Mouse (Mus musculus) G1E (cell line): ENCODE data around the gene Cbfa2t2. TPM values are rescaled to one million over a fixed set of nuclear protein-coding genes. Genes with fewer than 3 reads are reported as not detected.

ENCODE experiments used
- ATAC-seq: 2 replicates; pipeline ENCODE4 v1.8.0; 2016; ENCODE audit warnings: mild to moderate bottlenecking; ENCODE audit not compliant: insufficient number of reproducible peaks, poor library complexity, low FRiP score, severe bottlenecking; ENCODE audit errors: extremely low read depth
- DNase-seq: peaks from one replicate; pipeline ENCODE4 v3.0.0; 2012; ENCODE audit warnings: low spot score
- H3K27me3 ChIP-seq: 2 replicates; pipeline ENCODE4 v1.6.1; 2012; ENCODE audit warnings: mild to moderate bottlenecking, low read length, inconsistent platforms; ENCODE audit not compliant: insufficient read depth
- H3K36me3 ChIP-seq: replicated peaks from 2 replicates; pipeline ENCODE3; 2012; ENCODE audit warnings: mild to moderate bottlenecking, inconsistent platforms
- H3K4me1 ChIP-seq: 2 replicates; pipeline ENCODE4 v1.6.1; 2012; ENCODE audit warnings: low read depth, low read length, inconsistent platforms, mixed read lengths; ENCODE audit not compliant: insufficient read depth
- H3K4me3 ChIP-seq: 2 replicates; pipeline ENCODE4 v1.5.1; 2012; ENCODE audit warnings: low read depth, mild to moderate bottlenecking, inconsistent platforms, low read length, moderate library complexity, mixed read lengths
- H3K9me3 ChIP-seq: replicated peaks from 2 replicates; pipeline ENCODE4 v1.6.1; 2012; ENCODE audit warnings: inconsistent platforms
- CTCF ChIP-seq: IDR thresholded peaks from 2 replicates; pipeline ENCODE4 v1.5.1; 2012; ENCODE audit warnings: low read depth, low read length, inconsistent platforms, mixed read lengths
- GATA1 ChIP-seq: IDR thresholded peaks from 2 replicates; pipeline ENCODE4 v1.6.1; 2012; ENCODE audit warnings: borderline replicate concordance, low read length, inconsistent platforms, mixed read lengths
- GATA2 ChIP-seq: IDR thresholded peaks from 2 replicates; pipeline ENCODE4 v1.6.1; 2012; ENCODE audit warnings: low read depth, low read length, inconsistent platforms, borderline replicate concordance
- POLR2AphosphoS5 ChIP-seq: IDR thresholded peaks from 2 replicates; pipeline ENCODE4 v1.6.1; 2012; ENCODE audit warnings: low read depth, low read length, inconsistent platforms; ENCODE audit not compliant: insufficient replicate concordance
- TAL1 ChIP-seq: conservative IDR thresholded peaks from 2 replicates; pipeline ENCODE4 v1.6.1; 2012; ENCODE audit warnings: low read depth, low read length, inconsistent platforms, mixed read lengths
- polyA plus RNA-seq: library from polyadenylated mRNA; stranded (reverse); fragments of >175 nt; gene quantifications from 2 replicates; pipeline ENCODE4 v1.2.3, GENCODE M21; 2012
- total RNA-seq, 2 experiments: library from RNA; stranded (forward) in 1 of 2; stranded (reverse) in 1 of 2; fragments of 200-1000 nt in 1 of 2; fragments of >200 nt in 1 of 2; fragmentation: Nextera tagmentation in 1 of 2; gene quantifications; 2 replicates each; pipeline ENCODE4 v1.2.3; 2014 to 2017

The Cbfa2t2 gene
- total and polyA plus RNA-seq, 3 experiments, result 7.8 to 29.8 (median 13.7) TPM

DNA sequence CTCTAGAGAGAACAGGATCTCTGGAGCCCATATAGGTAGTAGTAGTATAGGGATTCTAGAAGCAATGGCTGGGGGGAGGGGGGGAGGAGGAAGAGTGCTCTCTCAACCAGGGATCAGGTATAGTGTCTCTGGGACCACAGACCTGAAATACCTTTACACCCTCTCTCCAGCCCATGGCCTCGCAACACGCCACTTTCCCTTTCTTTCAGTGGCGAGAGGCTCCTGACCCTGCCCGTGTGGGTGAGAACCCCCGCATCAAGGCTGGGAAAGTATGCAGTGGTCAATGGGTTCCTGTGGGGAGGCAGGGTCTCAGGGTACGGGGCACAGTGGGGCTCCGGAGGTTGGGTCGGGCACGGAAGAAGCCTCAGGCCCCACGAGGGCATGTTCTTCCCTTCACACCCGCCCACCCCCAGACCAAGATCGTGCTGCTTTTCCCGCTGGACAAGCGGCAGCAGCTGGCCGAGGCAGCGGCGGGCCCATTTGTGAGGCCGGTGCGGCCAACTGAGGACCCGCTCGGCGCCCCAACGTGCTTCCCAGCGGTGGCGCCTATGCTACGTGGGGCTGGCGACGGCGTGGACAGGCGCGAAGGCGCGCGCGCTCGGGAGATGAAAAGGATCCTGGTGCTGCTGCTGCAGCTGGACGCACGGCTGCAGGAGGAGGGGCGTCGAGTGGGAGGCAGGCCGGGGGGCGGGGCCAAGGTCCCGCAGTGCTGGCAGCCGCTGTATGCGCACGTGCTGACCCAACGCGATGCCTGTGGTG is 113.0 kb downstream of the Cbfa2t2 start:
- TF ChIP-seq POLR2AphosphoS5 (no peak; the same call in 1 of the 2 replicates), TAL1 (no peak), GATA2 (no peak), CTCF (no peak), GATA1 (no peak)
- DNase-seq, result no peak
- Histone ChIP-seq H3K4me3 (no peak overlapping the region), H3K9me3 (peaks cover 9% of the 10 kb centered on the region), H3K4me1 (peaks cover 15% of the 10 kb centered on the region), H3K36me3 (peaks cover 90% of the 10 kb centered on the region), H3K27me3 (no peaks in the 10 kb centered on the region; the same call in 1 of the 2 replicates)
- no peak for ATAC-seq

DNA sequence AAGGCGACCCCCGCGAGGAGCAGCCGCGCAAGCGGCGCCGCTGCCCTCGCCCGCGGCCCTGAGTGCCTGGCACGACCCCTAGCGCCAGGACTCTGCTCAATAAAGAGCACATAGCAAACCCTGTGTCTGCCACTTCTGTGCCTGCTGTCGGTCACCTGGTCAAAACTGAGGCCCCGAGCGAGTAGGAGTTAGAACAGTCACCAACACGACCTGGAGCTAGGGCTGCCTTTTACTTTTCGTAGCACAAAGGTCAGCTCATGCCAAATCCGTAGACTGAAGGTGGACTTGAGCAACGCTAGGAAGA is 113.6 kb downstream of the Cbfa2t2 start:
- Histone ChIP-seq H3K4me1 (peaks cover 16% of the 10 kb centered on the region), H3K9me3 (peaks cover 9% of the 10 kb centered on the region), H3K4me3 (no peak overlapping the region), H3K27me3 (no peaks in the 10 kb centered on the region; the same call in 1 of the 2 replicates), H3K36me3 (peaks cover 90% of the 10 kb centered on the region)
- DNase-seq, result no peak
- no peak for TF ChIP-seq GATA2
- no peak for TF ChIP-seq TAL1
- TF ChIP-seq GATA1, result no peak
- no peak for TF ChIP-seq CTCF
- TF ChIP-seq POLR2AphosphoS5, result no peak
- ATAC-seq, result no peak

DNA sequence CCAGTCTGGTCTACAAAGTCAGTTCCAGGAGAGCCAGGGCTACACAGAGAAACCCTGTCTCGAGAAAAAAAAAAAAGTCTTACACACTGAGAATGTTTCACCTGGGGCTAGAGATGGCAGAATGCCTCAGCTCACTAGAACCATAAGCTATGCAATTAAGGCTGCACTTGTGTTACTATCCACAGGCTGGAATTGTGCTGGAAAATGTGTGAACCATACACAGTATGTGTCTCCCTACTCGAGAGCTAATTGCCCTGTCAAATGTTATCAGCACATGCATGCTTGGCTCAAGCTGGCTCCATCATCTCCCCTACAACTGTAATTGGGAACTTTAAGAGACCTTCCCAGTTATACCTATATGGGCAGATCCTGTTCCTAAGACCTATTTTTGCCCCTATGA is 114.7 kb downstream of the Cbfa2t2 start:
- ATAC-seq, result no peak
- Histone ChIP-seq H3K4me3 (no peak overlapping the region), H3K4me1 (peaks cover 20% of the 10 kb centered on the region), H3K27me3 (no peaks in the 10 kb centered on the region; the same call in 1 of the 2 replicates), H3K36me3 (peaks cover 90% of the 10 kb centered on the region), H3K9me3 (peaks cover 9% of the 10 kb centered on the region)
- no peak for DNase-seq
- TF ChIP-seq CTCF (no peak), GATA1 (no peak), POLR2AphosphoS5 (no peak), TAL1 (no peak), GATA2 (no peak)

GRCm38 (mm10) chr2:154551476-154551875 is 115.2 kb downstream of the Cbfa2t2 start, which contains the start of gene Actl10:
Actl10 (plus strand) TSS chr2:154551776.
- no peaks in the 10 kb centered on the region; the same call in 1 of the 2 replicates for H3K27me3 ChIP-seq
- H3K36me3 ChIP-seq, result peaks cover 90% of the 10 kb centered on the region
- DNase-seq (no peak), ATAC-seq (no peak)
- peaks cover 24% of the 10 kb centered on the region for H3K4me1 ChIP-seq
- peaks cover 9% of the 10 kb centered on the region for H3K9me3 ChIP-seq
- H3K4me3 ChIP-seq, result peak within 1 kb of the TSS; percentile 11; the same call in 1 of the 2 replicates
- no peak for TF ChIP-seq GATA2
- TF ChIP-seq TAL1, result no peak
- TF ChIP-seq CTCF, result no peak
- no peak for TF ChIP-seq POLR2AphosphoS5
- TF ChIP-seq GATA1, result no peak

- DNase-seq (no peak), ATAC-seq (no peak)
- Histone ChIP-seq H3K36me3 (peaks cover 90% of the 10 kb centered on the region), H3K9me3 (peaks cover 9% of the 10 kb centered on the region), H3K27me3 (no peaks in the 10 kb centered on the region; the same call in 1 of the 2 replicates), H3K4me1 (peaks cover 26% of the 10 kb centered on the region), H3K4me3 (peak overlapping the region; percentile 11; the same call in 1 of the 2 replicates)
- TF ChIP-seq CTCF, result no peak
- TF ChIP-seq TAL1, result no peak
- TF ChIP-seq POLR2AphosphoS5, result no peak
- no peak for TF ChIP-seq GATA2
- TF ChIP-seq GATA1, result no peak
Measured at GRCm38 (mm10) chr2:154551927-154552326, 115.6 kb downstream of the Cbfa2t2 start.

DNA sequence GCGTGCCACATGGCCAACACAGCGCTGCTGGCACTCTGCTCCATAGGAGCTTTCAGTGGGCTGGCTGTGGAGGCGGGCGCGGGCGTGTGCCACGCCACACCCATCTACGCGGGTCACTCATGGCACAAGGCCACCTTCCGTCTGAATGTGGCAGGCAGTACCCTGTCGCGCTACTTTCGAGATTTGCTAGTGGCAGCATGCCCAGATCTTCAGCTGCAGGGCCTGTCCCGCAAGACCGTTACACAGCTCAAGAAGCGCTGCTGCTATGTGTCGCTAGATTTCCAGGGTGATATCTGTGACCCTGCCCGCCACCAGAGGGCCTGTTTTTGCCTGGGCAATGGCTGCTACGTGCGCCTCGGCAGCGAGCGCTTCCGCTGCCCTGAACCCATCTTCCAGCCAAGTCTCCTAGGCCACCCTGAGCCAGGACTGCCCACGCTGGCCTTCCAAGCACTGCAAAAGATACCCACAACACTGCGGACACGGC is 116.2 kb downstream of the Cbfa2t2 start:
- TF ChIP-seq GATA1 (no peak), GATA2 (no peak), TAL1 (no peak), CTCF (no peak), POLR2AphosphoS5 (no peak)
- no peak for ATAC-seq
- no peak for DNase-seq
- peaks cover 90% of the 10 kb centered on the region for H3K36me3 ChIP-seq
- no peaks in the 10 kb centered on the region; the same call in 1 of the 2 replicates for H3K27me3 ChIP-seq
- peak overlapping the region; percentile 11; the same call in 1 of the 2 replicates for H3K4me3 ChIP-seq
- H3K9me3 ChIP-seq, result peaks cover 9% of the 10 kb centered on the region
- H3K4me1 ChIP-seq, result peaks cover 31% of the 10 kb centered on the region

GRCm38 (mm10) chr2:154555235-154555634 is 119.0 kb downstream of the Cbfa2t2 start:
- H3K9me3 ChIP-seq, result peaks cover 6% of the 10 kb centered on the region
- H3K36me3 ChIP-seq, result peaks cover 96% of the 10 kb centered on the region
- H3K4me1 ChIP-seq, result peaks cover 51% of the 10 kb centered on the region
- no peak overlapping the region for H3K4me3 ChIP-seq
- TF ChIP-seq POLR2AphosphoS5 (no peak), GATA1 (no peak), CTCF (no peak), TAL1 (no peak), GATA2 (no peak)
- H3K27me3 ChIP-seq, result no peaks in the 10 kb centered on the region; the same call in 1 of the 2 replicates
- ATAC-seq, result no peak
- no peak for DNase-seq
